Mouse (Mus musculus) c-Kit-negative CD71-positive TER-119-positive erythroid progenitor cells, embryonic 14.5 days (primary cell): ENCODE measurements around the gene Apol9b.

Experiments
- DNase-seq: peaks from one replicate; pipeline ENCODE4 v3.0.0-alpha.2; 2013; ENCODE audit warnings: low read depth, low spot score

Apol9b gene

GRCm38 (mm10) chr15:77746326-77746725, 17.5 kb downstream of the Apol9b start:
- no peak for DNase-seq

- no peak for DNase-seq
Measured at GRCm38 (mm10) chr15:77748414-77748813, 19.6 kb downstream of the Apol9b start.

- DNase-seq, result no peak
Measured at GRCm38 (mm10) chr15:77749717-77750116, 20.9 kb downstream of the Apol9b start.

GRCm38 (mm10) chr15:77750461-77750860, 21.6 kb downstream of the Apol9b start:
- DNase-seq, result no peak

- DNase-seq, result no peak
Measured at GRCm38 (mm10) chr15:77752443-77752842, 23.6 kb downstream of the Apol9b start.

GRCm38 (mm10) chr15:77755132-77755531, 26.3 kb downstream of the Apol9b start:
- DNase-seq, result peak; percentile 65

- no peak for DNase-seq
Measured at GRCm38 (mm10) chr15:77756081-77756480, 27.2 kb downstream of the Apol9b start.

GRCm38 (mm10) chr15:77756848-77757247, 28.0 kb downstream of the Apol9b start, which contains the start of gene Apol8:
Gene Apol8 (minus strand): TSS chr15:77757003.
- DNase-seq, result peak; percentile 78

- no peak for DNase-seq
Measured at GRCm38 (mm10) chr15:77757586-77758226, 28.9 kb downstream of the Apol9b start.

- DNase-seq, result no peak
Measured at GRCm38 (mm10) chr15:77760037-77760436, 31.2 kb downstream of the Apol9b start.

- DNase-seq, result no peak
Measured at GRCm38 (mm10) chr15:77761083-77761482, 32.2 kb downstream of the Apol9b start.

GRCm38 (mm10) chr15:77761561-77762380, 32.9 kb downstream of the Apol9b start:
- DNase-seq, result no peak

- DNase-seq, result no peak
Measured at GRCm38 (mm10) chr15:77763050-77763449, 34.2 kb downstream of the Apol9b start.

- DNase-seq, result no peak
Measured at GRCm38 (mm10) chr15:77763702-77764101, 34.9 kb downstream of the Apol9b start.

GRCm38 (mm10) chr15:77764391-77765006, 35.7 kb downstream of the Apol9b start:
- DNase-seq, result no peak

- DNase-seq, result no peak
Measured at GRCm38 (mm10) chr15:77765484-77766093, 36.8 kb downstream of the Apol9b start.

- DNase-seq, result no peak
Measured at GRCm38 (mm10) chr15:77766981-77767380, 38.1 kb downstream of the Apol9b start.

GRCm38 (mm10) chr15:77770341-77770740, 41.5 kb downstream of the Apol9b start:
- DNase-seq, result no peak

- no peak for DNase-seq
Measured at GRCm38 (mm10) chr15:77770942-77771341, 42.1 kb downstream of the Apol9b start.

- no peak for DNase-seq
Measured at GRCm38 (mm10) chr15:77773099-77773915, 44.5 kb downstream of the Apol9b start.

GRCm38 (mm10) chr15:77774303-77774702, 45.5 kb downstream of the Apol9b start:
- DNase-seq, result no peak
